Mouse (Mus musculus) C2C12 (cell line): Measurements from ENCODE around the gene Sptbn1. TPM values are rescaled to one million over a fixed set of nuclear protein-coding genes. Genes with fewer than 3 reads are reported as not detected.

Experiments used
- H3K27me3 ChIP-seq: one replicate; pipeline ENCODE4 v1.6.1; 2011; ENCODE audit not compliant: control insufficient read depth, insufficient read depth, insufficient read length
- H3K36me3 ChIP-seq: one replicate; pipeline ENCODE4 v1.6.1; 2011; ENCODE audit not compliant: control insufficient read depth, insufficient read depth
- H3K4me3 ChIP-seq: one replicate; pipeline ENCODE4 v1.5.1; 2011; ENCODE audit warnings: mild to moderate bottlenecking, control low read depth; ENCODE audit not compliant: poor library complexity, insufficient read depth, severe bottlenecking
- H3K79me2 ChIP-seq: one replicate; pipeline ENCODE4 v1.6.1; 2011; ENCODE audit not compliant: control insufficient read depth, insufficient read depth
- H3K79me3 ChIP-seq: one replicate; pipeline ENCODE4 v1.6.1; 2011; ENCODE audit warnings: low read depth, control low read depth
- H3ac ChIP-seq: one replicate; pipeline ENCODE3; 2011; ENCODE audit warnings: low read depth; ENCODE audit not compliant: control insufficient read depth, insufficient read length
- CEBPB ChIP-seq: IDR thresholded peaks from one replicate; pipeline ENCODE4 v1.6.1; 2011; ENCODE audit warnings: low read depth, mild to moderate bottlenecking, control low read depth, moderate library complexity
- CTCF ChIP-seq: IDR thresholded peaks from one replicate; pipeline ENCODE4 v1.5.1; 2011; ENCODE audit not compliant: control insufficient read depth, insufficient read depth, insufficient read length
- FOSL1 ChIP-seq: IDR thresholded peaks from one replicate; pipeline ENCODE4 v1.8.0; 2011; ENCODE audit warnings: mild to moderate bottlenecking, low read length; ENCODE audit not compliant: poor library complexity, insufficient read depth, severe bottlenecking
- MAX ChIP-seq: IDR thresholded peaks from one replicate; pipeline ENCODE4 v1.6.1; 2011; ENCODE audit warnings: mild to moderate bottlenecking, control low read depth
- MYOD1 ChIP-seq: IDR thresholded peaks from one replicate; pipeline ENCODE4 v1.6.1; 2011; ENCODE audit warnings: low read depth; ENCODE audit not compliant: control insufficient read depth, insufficient read length
- MYOG ChIP-seq: IDR thresholded peaks from one replicate; pipeline ENCODE4 v1.6.1; 2011; ENCODE audit not compliant: control insufficient read depth, insufficient read length; ENCODE audit errors: extremely low read depth
- USF1 ChIP-seq: IDR thresholded peaks from one replicate; pipeline ENCODE4 v1.6.1; 2011; ENCODE audit warnings: low read depth, mild to moderate bottlenecking, control low read depth, moderate library complexity
- polyA plus RNA-seq: library from polyadenylated mRNA; unstranded; fragments of >200 nt; fragmentation: generic; extraction: Trizol; gene quantifications from one replicate; pipeline ENCODE4 v1.2.1, GENCODE M21; 2012; ENCODE audit warnings: missing spikeins

Sptbn1 gene
- polyA plus RNA-seq, 1 experiment: 50.2 TPM

GRCm38 (mm10) chr11:30198091-30198675, 69.8 kb downstream of the Sptbn1 start:
- Histone ChIP-seq H3K79me3 (peaks cover 20% of the 10 kb centered on the region), H3K79me2 (peaks cover 66% of the 10 kb centered on the region), H3K4me3 (no peak overlapping the region)

DNA sequence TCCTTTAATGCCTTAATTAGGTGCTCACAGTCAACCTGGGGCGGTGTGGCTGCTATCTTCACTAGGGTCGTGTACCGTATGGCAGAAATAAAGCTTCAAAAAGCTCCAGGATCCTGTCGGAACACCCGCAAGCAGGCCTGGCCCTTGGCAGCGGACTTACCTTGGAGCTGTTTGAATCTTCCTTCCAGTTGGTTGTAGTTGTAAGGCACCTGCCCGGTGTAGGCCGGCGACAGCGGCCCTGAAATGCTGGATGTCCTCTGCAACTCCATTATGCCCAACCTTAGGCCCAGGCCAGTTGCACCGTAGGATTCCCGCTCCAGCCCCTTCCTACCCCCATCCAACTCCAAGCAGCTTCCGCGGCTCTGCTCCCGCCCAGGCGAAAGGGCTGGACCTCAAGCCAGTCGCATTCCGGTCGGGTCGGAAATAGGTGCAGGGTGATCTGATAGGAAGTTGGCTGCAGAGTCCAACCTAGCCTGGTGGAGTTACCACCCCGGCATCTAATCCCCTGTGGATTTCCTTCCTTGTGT, 70.3 kb downstream of the Sptbn1 start:
- no peak overlapping the region for H3ac ChIP-seq

More at GRCm38 (mm10) chr11:30198091-30198675, 69.8 kb downstream of the Sptbn1 start:
- no peaks in the 10 kb centered on the region for H3K27me3 ChIP-seq
- H3K36me3 ChIP-seq: peaks cover 36% of the 10 kb centered on the region
- TF ChIP-seq CEBPB: no peak
- no peak for TF ChIP-seq MAX
- H3ac ChIP-seq: no peak overlapping the region

GRCm38 (mm10) chr11:30196368-30197070, 71.5 kb downstream of the Sptbn1 start:
- peaks cover 22% of the 10 kb centered on the region for H3K36me3 ChIP-seq
- TF ChIP-seq CEBPB: no peak
- TF ChIP-seq USF1: no peak
- no peak for TF ChIP-seq MAX
- no peak for TF ChIP-seq MYOD1
- no peak for TF ChIP-seq CTCF
- no peak for TF ChIP-seq FOSL1
- TF ChIP-seq MYOG: no peak
- peaks cover 20% of the 10 kb centered on the region for H3K79me3 ChIP-seq
- no peak overlapping the region for H3ac ChIP-seq
- H3K79me2 ChIP-seq: peaks cover 60% of the 10 kb centered on the region
- no peak overlapping the region for H3K4me3 ChIP-seq
- no peaks in the 10 kb centered on the region for H3K27me3 ChIP-seq

More for the DNA sequence above, 70.3 kb downstream of the Sptbn1 start:
- Histone ChIP-seq H3K4me3 (no peak overlapping the region), H3K36me3 (peaks cover 33% of the 10 kb centered on the region), H3K27me3 (no peaks in the 10 kb centered on the region), H3K79me2 (peaks cover 69% of the 10 kb centered on the region), H3K79me3 (peaks cover 20% of the 10 kb centered on the region)
- TF ChIP-seq MAX (no peak), CEBPB (no peak), USF1 (no peak), FOSL1 (no peak), CTCF (no peak), MYOG (no peak), MYOD1 (no peak)

DNA sequence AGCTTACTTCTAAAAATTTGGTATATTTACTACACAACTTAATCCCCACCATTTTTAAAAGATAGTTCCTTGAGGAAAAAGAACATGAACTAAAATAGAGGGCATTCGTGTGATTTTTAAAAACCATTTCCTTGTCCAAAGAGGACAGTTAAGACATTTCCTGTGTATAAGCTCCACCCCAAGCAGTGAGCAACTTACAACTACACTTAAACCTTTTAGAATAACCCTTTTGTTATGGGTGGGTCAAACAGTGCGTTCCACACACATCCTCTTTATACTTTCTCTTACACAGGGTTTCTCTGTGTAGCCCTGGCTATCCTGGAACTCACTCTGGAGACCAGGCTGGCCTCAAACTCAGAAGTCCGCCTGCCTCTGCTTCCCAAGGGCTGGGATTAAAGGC, 72.2 kb downstream of the Sptbn1 start:
- H3K36me3 ChIP-seq: peaks cover 18% of the 10 kb centered on the region
- H3K4me3 ChIP-seq: no peak overlapping the region
- no peak for TF ChIP-seq FOSL1
- TF ChIP-seq CTCF: no peak
- no peak for TF ChIP-seq USF1
- no peak for TF ChIP-seq CEBPB
- TF ChIP-seq MYOG: no peak
- H3K79me2 ChIP-seq: peaks cover 58% of the 10 kb centered on the region
- H3ac ChIP-seq: no peak overlapping the region
- no peaks in the 10 kb centered on the region for H3K27me3 ChIP-seq
- peaks cover 20% of the 10 kb centered on the region for H3K79me3 ChIP-seq

DNA sequence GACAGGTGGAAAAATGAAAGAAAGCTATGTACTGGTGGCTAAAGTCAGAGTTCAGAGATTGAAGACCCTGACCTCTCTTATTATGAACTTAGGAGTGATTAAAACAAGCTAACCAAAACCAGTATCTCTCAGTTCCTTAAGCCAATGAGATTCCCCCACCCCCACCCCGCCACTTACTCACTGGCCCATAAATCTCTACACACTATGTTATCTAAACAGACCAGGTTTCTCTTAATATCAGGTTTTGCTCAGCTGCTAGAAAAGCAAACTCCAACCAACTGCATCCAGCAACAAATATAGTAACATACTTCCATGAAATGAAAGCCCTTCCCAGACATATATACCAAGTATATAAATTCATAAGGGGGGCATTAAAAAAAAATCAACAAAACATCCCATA, 73.2 kb downstream of the Sptbn1 start:
- H3K27me3 ChIP-seq: no peaks in the 10 kb centered on the region
- H3K79me3 ChIP-seq: peaks cover 18% of the 10 kb centered on the region
- H3K79me2 ChIP-seq: peaks cover 58% of the 10 kb centered on the region
- no peak overlapping the region for H3K4me3 ChIP-seq
- TF ChIP-seq MYOG (no peak), USF1 (no peak), CEBPB (no peak), CTCF (no peak), MYOD1 (no peak), MAX (no peak), FOSL1 (no peak)
- peaks cover 9% of the 10 kb centered on the region for H3K36me3 ChIP-seq
- H3ac ChIP-seq: no peak overlapping the region

- Histone ChIP-seq H3K79me3 (peaks cover 12% of the 10 kb centered on the region), H3K27me3 (no peaks in the 10 kb centered on the region)
These were observed 77.0 kb downstream of the Sptbn1 start for GRCm38 (mm10) chr11:30190959-30191358.

More at GRCm38 (mm10) chr11:30190959-30191358, 77.0 kb downstream of the Sptbn1 start:
- Histone ChIP-seq H3K79me2 (peaks cover 57% of the 10 kb centered on the region), H3K36me3 (peaks cover 16% of the 10 kb centered on the region), H3K4me3 (no peak overlapping the region), H3ac (no peak overlapping the region)
- no peak for TF ChIP-seq MYOD1
- no peak for TF ChIP-seq MYOG
- TF ChIP-seq CEBPB: no peak
- TF ChIP-seq CTCF: no peak
- no peak for TF ChIP-seq USF1
- no peak for TF ChIP-seq FOSL1
- TF ChIP-seq MAX: no peak
